Mouse (Mus musculus): ENCODE results near the gene Tspear. TPM values are rescaled to one million over a fixed set of nuclear protein-coding genes. Genes with fewer than 3 reads are reported as not detected.

Gene Tspear
- polyA plus RNA-seq, 1 experiment: not detected

DNA sequence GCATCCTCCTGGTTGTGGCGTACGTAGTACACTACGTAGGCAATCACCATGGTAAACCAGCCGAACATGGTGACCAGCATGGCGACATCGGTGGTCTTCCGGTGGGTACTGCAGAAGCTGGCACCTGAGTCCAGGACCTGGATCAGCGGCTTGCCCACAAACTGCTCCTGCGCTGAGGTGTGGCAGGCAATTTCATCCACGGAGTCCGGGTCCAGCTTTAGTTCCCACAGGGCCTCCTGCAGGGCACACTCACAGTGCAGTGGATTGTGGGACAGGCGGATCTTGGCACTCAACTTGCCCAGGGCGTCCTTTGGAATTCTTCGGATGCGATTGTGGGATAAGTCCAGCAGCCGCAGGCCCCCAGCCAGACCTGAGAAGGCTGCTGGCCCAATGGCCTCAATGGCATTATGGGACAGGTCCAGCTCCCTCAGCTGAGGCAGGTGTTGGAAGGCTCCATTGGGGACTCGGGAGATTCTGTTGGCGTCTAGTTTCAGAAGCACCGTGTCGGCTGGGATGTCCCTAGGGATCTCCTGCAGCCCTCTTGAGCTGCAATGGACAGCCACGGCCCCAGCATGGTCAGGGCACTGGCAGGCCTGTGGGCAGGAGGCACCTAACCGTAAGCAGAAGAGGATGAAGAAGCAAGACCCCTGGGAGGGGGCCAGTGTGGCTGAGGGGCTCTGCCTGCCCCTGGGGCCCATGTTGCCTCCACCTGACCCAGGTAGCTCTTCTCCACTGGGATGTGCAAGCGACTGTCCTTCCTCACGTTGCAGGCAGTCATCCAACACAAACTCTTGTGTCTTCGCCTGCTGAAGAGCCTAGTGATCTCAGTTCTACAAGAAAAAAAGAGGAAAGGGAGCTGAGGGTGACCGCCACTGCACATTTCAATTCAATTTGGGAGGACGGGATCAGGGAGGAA, 214.8 kb downstream of the Tspear start:
- peaks cover 57% of the 10 kb centered on the region for H3K27me3 ChIP-seq (ENCODE audit: control insufficient read depth, insufficient read depth, insufficient read length)
- no peaks in the 10 kb centered on the region for H3K79me2 ChIP-seq (ENCODE audit: control insufficient read depth, insufficient read depth)
- no peaks in the 10 kb centered on the region for H3K36me3 ChIP-seq (ENCODE audit: control insufficient read depth, insufficient read depth)
- no peak overlapping the region for H3K4me2 ChIP-seq (ENCODE audit: low read depth)
- H3K4me3 ChIP-seq: no peak overlapping the region
- no peak overlapping the region for H3ac ChIP-seq (ENCODE audit: control insufficient read depth, insufficient read length)
- TF ChIP-seq MAX (IDR thresholded peaks at IDR 0.05; ENCODE audit: low read depth) (no peak), MYOG (IDR thresholded peaks at IDR 0.05; ENCODE audit: control insufficient read depth in 1 of 3, insufficient read depth in 1 of 3, insufficient read length in 2 of 3, low read depth in 2 of 3) (no peak), CEBPB (IDR thresholded peaks at IDR 0.05; ENCODE audit: insufficient read depth, poor library complexity, severe bottlenecking) (no peak), REST (IDR thresholded peaks at IDR 0.05; ENCODE audit: insufficient read depth, insufficient read length) (no peak), TCF12 (IDR thresholded peaks at IDR 0.05; ENCODE audit: insufficient read depth, poor library complexity, severe bottlenecking) (no peak), POLR2A (IDR thresholded peaks at IDR 0.05; ENCODE audit: insufficient read length, low read depth) (no peak), POLR2AphosphoS2 (IDR thresholded peaks at IDR 0.05; ENCODE audit: insufficient read length, low read depth) (no peak), MYOD1 (IDR thresholded peaks at IDR 0.05; ENCODE audit: control insufficient read depth in 1 of 3, insufficient read length in 2 of 3, low read depth in 2 of 3) (no peak), SRF (IDR thresholded peaks at IDR 0.05; ENCODE audit: control insufficient read depth, insufficient read length, low read depth) (no peak), USF1 (IDR thresholded peaks at IDR 0.05; ENCODE audit: low read depth) (no peak), TCF3 (IDR thresholded peaks at IDR 0.05; ENCODE audit: insufficient read length, low read depth) (no peak), E2F4 (IDR thresholded peaks at IDR 0.05; ENCODE audit: insufficient read depth) (no peak)

DNA sequence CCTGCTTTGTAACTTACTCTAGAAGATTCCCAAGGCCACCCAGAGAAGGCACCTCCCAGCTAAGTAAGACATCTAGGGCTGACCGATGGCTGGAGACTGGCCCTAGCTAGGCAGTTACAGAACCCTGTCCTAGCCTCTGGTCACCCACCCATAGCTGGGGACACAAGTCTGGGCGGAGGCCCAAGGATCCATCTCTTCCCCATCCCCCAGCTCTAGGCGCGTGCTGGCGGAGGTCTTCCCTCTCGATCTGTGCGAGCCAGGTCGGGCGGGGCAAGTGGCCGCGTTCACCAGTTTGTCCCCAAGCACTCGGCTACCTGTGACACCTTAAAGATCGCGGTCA, 215.5 kb downstream of the Tspear start:
- Histone ChIP-seq H3K27me3 (ENCODE audit: control insufficient read depth, insufficient read depth, insufficient read length) (peaks cover 50% of the 10 kb centered on the region), H3K36me3 (ENCODE audit: control insufficient read depth, insufficient read depth) (no peaks in the 10 kb centered on the region), H3ac (ENCODE audit: control insufficient read depth, insufficient read length) (no peak overlapping the region), H3K4me2 (ENCODE audit: low read depth) (no peak overlapping the region), H3K4me3 (no peak overlapping the region), H3K79me2 (ENCODE audit: control insufficient read depth, insufficient read depth) (no peaks in the 10 kb centered on the region)
- no peak for TF ChIP-seq TCF3 (IDR thresholded peaks at IDR 0.05; ENCODE audit: insufficient read length, low read depth)
- TF ChIP-seq MAX (IDR thresholded peaks at IDR 0.05; ENCODE audit: low read depth): no peak
- TF ChIP-seq POLR2A (IDR thresholded peaks at IDR 0.05; ENCODE audit: insufficient read length, low read depth): no peak
- no peak for TF ChIP-seq REST (IDR thresholded peaks at IDR 0.05; ENCODE audit: insufficient read depth, insufficient read length)
- TF ChIP-seq MYOG (IDR thresholded peaks at IDR 0.05; ENCODE audit: control insufficient read depth in 1 of 3, insufficient read depth in 1 of 3, insufficient read length in 2 of 3, low read depth in 2 of 3): no peak
- TF ChIP-seq CEBPB (IDR thresholded peaks at IDR 0.05; ENCODE audit: insufficient read depth, poor library complexity, severe bottlenecking): no peak
- no peak for TF ChIP-seq POLR2AphosphoS2 (IDR thresholded peaks at IDR 0.05; ENCODE audit: insufficient read length, low read depth)
- TF ChIP-seq USF1 (IDR thresholded peaks at IDR 0.05; ENCODE audit: low read depth): no peak
- no peak for TF ChIP-seq TCF12 (IDR thresholded peaks at IDR 0.05; ENCODE audit: insufficient read depth, poor library complexity, severe bottlenecking)
- TF ChIP-seq MYOD1 (IDR thresholded peaks at IDR 0.05; ENCODE audit: control insufficient read depth in 1 of 3, insufficient read length in 2 of 3, low read depth in 2 of 3): no peak
- no peak for TF ChIP-seq E2F4 (IDR thresholded peaks at IDR 0.05; ENCODE audit: insufficient read depth)
- no peak for TF ChIP-seq SRF (IDR thresholded peaks at IDR 0.05; ENCODE audit: control insufficient read depth, insufficient read length, low read depth)

GRCm38 (mm10) chr10:77902211-77902893, 216.0 kb downstream of the Tspear start, which contains the start of gene Lrrc3:
Gene Lrrc3 (minus strand): TSS chr10:77902536.
- Histone ChIP-seq H3K4me3 (no peak within 1 kb of the TSS), H3K79me2 (ENCODE audit: control insufficient read depth, insufficient read depth) (no peaks in the 10 kb centered on the region), H3K27me3 (ENCODE audit: control insufficient read depth, insufficient read depth, insufficient read length) (peaks cover 50% of the 10 kb centered on the region), H3K36me3 (ENCODE audit: control insufficient read depth, insufficient read depth) (no peaks in the 10 kb centered on the region), H3ac (ENCODE audit: control insufficient read depth, insufficient read length) (no peak within 1 kb of the TSS), H3K4me2 (ENCODE audit: low read depth) (no peak within 1 kb of the TSS)
- no peak for TF ChIP-seq USF1 (IDR thresholded peaks at IDR 0.05; ENCODE audit: low read depth)
- no peak for TF ChIP-seq TCF12 (IDR thresholded peaks at IDR 0.05; ENCODE audit: insufficient read depth, poor library complexity, severe bottlenecking)

- Histone ChIP-seq H3K4me2 (ENCODE audit: low read depth) (no peak overlapping the region), H3ac (ENCODE audit: control insufficient read depth, insufficient read length) (no peak overlapping the region), H3K36me3 (ENCODE audit: control insufficient read depth, insufficient read depth) (no peaks in the 10 kb centered on the region), H3K79me2 (ENCODE audit: control insufficient read depth, insufficient read depth) (no peaks in the 10 kb centered on the region), H3K4me3 (no peak overlapping the region), H3K27me3 (ENCODE audit: control insufficient read depth, insufficient read depth, insufficient read length) (peaks cover 48% of the 10 kb centered on the region)
- no peak for TF ChIP-seq POLR2A (IDR thresholded peaks at IDR 0.05; ENCODE audit: insufficient read length, low read depth)
- TF ChIP-seq TCF12 (IDR thresholded peaks at IDR 0.05; ENCODE audit: insufficient read depth, poor library complexity, severe bottlenecking): no peak
- TF ChIP-seq POLR2AphosphoS2 (IDR thresholded peaks at IDR 0.05; ENCODE audit: insufficient read length, low read depth): no peak
Observed at GRCm38 (mm10) chr10:77902894-77903715, 216.7 kb downstream of the Tspear start.

All from myocyte (in vitro differentiated cells).